26 mouse cellular contexts compared by ENCODE assay signal in the genomic region with DNA sequence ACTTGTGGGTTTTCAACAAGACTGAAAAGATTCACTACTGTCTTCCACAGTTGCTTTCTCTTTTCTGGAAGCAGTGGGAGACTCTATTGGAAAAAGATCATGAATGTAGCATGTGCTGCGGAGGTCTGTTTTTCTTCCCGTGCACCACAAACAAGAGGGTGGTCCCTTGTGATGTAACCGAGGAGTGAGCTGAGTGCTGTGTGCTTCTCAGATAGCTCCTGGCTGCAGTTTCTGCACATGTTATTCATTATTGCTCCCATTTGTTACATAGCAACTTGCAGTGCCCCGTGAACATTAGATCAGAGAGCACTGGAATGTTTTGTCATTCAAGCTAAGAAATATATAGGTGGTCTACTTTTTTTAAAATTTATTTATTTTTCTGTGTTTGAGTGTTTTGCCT.
DNase-seq lines count a peak whose midpoint lies in the region; ATAC-seq lines count a peak whose summit lies in the region.
"Had no signal": no experiment of that assay in that cellular context is flagged by ENCODE, and none has a peak within 500 bp of the region (broad histone marks: within the 10 kb centered on the region; RNA-seq: fewer than 3 reads in every experiment).

No protein-coding gene starts in this region.

- H3K4me1 ChIP-seq in embryonic facial prominence, embryonic 10.5 days, result peaks cover 5% of the 10 kb centered on the region; the same call in 1 of the 2 replicates
- H3K4me1 ChIP-seq in embryonic facial prominence, embryonic 12.5 days, result peaks cover 6% of the 10 kb centered on the region
- 0 out of 2 replicates have a peak, but pooled peaks cover 5% of the 10 kb centered on the region for H3K4me1 ChIP-seq in limb, embryonic 13.5 days
- H3K4me1 ChIP-seq: hindbrain, embryonic 12.5 days; intestine, embryonic 15.5 days had no signal

- peaks cover 5% of the 10 kb centered on the region for H3K36me3 ChIP-seq in embryonic facial prominence, embryonic 10.5 days (replicated peaks)
- H3K36me3 ChIP-seq in embryonic facial prominence, embryonic 12.5 days, result no peaks in the 10 kb centered on the region
- no peaks in the 10 kb centered on the region for H3K36me3 ChIP-seq in limb, embryonic 13.5 days
- H3K36me3 ChIP-seq: embryonic facial prominence, embryonic 13.5 days; intestine, embryonic 15.5 days had no signal

- H3K4me2 ChIP-seq in embryonic facial prominence, embryonic 12.5 days (replicated peaks), result no peak overlapping the region
- H3K4me2 ChIP-seq in limb, embryonic 13.5 days (replicated peaks), result no peak overlapping the region
- H3K4me2 ChIP-seq: embryonic facial prominence, embryonic 13.5 days; forebrain, embryonic 15.5 days; heart, embryonic 11.5 days; hindbrain, embryonic 12.5 days; intestine, embryonic 15.5 days had no signal

- H3K27me3 ChIP-seq in embryonic facial prominence, embryonic 10.5 days (replicated peaks; ENCODE audit: low read depth, poor library complexity, severe bottlenecking), result no peaks in the 10 kb centered on the region
- no peaks in the 10 kb centered on the region for H3K27me3 ChIP-seq in embryonic facial prominence, embryonic 12.5 days
- no peaks in the 10 kb centered on the region; the same call in none of the 2 replicates for H3K27me3 ChIP-seq in limb, embryonic 13.5 days
- H3K27me3 ChIP-seq: CH12.LX; embryonic facial prominence, embryonic 13.5 days; forebrain, embryonic 15.5 days; hindbrain, embryonic 12.5 days; intestine, embryonic 15.5 days had no signal

- H3K4me3 ChIP-seq in embryonic facial prominence, embryonic 10.5 days, result no peak overlapping the region
- H3K4me3 ChIP-seq in embryonic facial prominence, embryonic 12.5 days, result no peak overlapping the region
- no peak overlapping the region for H3K4me3 ChIP-seq in limb, embryonic 13.5 days
- H3K4me3 ChIP-seq: embryonic facial prominence, embryonic 13.5 days; forebrain, embryonic 15.5 days; gastrocnemius, adult 2 months; heart, adult 2 months; hindbrain, embryonic 12.5 days; intestine, embryonic 15.5 days had no signal

- H3K27ac ChIP-seq in embryonic facial prominence, embryonic 10.5 days (replicated peaks), result no peak overlapping the region
- no peak overlapping the region for H3K27ac ChIP-seq in embryonic facial prominence, embryonic 12.5 days
- no peak overlapping the region for H3K27ac ChIP-seq in limb, embryonic 13.5 days
- H3K27ac ChIP-seq: forebrain, embryonic 15.5 days; gastrocnemius, adult 2 months; heart, adult 2 months; hindbrain, embryonic 12.5 days; intestine, embryonic 15.5 days had no signal

- 0 out of 2 replicates have a peak, but pooled peaks have one; percentile 70 for ATAC-seq in embryonic facial prominence, embryonic 12.5 days (ENCODE audit: insufficient number of reproducible peaks, insufficient read depth, low FRiP score, low TSS enrichment)
- peak; percentile 59; the same call in 1 of the 2 replicates for ATAC-seq in limb, embryonic 13.5 days (ENCODE audit: low FRiP score, low read depth)
- ATAC-seq in erythroid progenitor cell, adult 5-6 weeks (replicated peaks; ENCODE audit: low FRiP score, poor library complexity, severe bottlenecking), result no peak
- ATAC-seq: forebrain, embryonic 15.5 days; hindbrain, embryonic 16.5 days; intestine, embryonic 15.5 days; Patski had no signal

- no peaks in the 10 kb centered on the region for H3K9me3 ChIP-seq in embryonic facial prominence, embryonic 10.5 days
- no peaks in the 10 kb centered on the region for H3K9me3 ChIP-seq in embryonic facial prominence, embryonic 12.5 days
- H3K9me3 ChIP-seq in limb, embryonic 13.5 days, result no peaks in the 10 kb centered on the region
- H3K9me3 ChIP-seq: embryonic facial prominence, embryonic 13.5 days; forebrain, embryonic 15.5 days; hindbrain, embryonic 12.5 days; intestine, embryonic 15.5 days had no signal

- intact Hi-C loops in gastrocnemius, postnatal 36 days (cut with DNase I), result no loop called here

- H3K9ac ChIP-seq in embryonic facial prominence, embryonic 12.5 days, result no peak overlapping the region
- H3K9ac ChIP-seq in limb, embryonic 13.5 days, result no peak overlapping the region
- H3K9ac ChIP-seq: embryonic facial prominence, embryonic 13.5 days; forebrain, embryonic 15.5 days; hindbrain, embryonic 12.5 days; intestine, embryonic 15.5 days had no signal

- WGBS in embryonic facial prominence, embryonic 10.5 days, result 50% methylated on average over 4 of the region's 4 CpGs
- 28% methylated on average over 4 of the region's 4 CpGs for WGBS in embryonic facial prominence, embryonic 12.5 days
- WGBS in limb, embryonic 13.5 days, result 27% methylated on average over 4 of the region's 4 CpGs

- DNase-seq in gastrocnemius, adult 18-20 months (ENCODE audit: low spot score), result peak; percentile 28
- no peak for DNase-seq in gastrocnemius, postnatal 36 days
- peak; percentile 29 for DNase-seq in embryonic facial prominence, embryonic 10.5 days (ENCODE audit: low spot score)
- no peak for DNase-seq in lung, postnatal 14 days
- no peak for DNase-seq in ovary, postnatal 10 days (ENCODE audit: low spot score)
- DNase-seq: adrenal gland, postnatal 10 days; adrenal gland, postnatal 36 days; B cell, adult 2 months; cerebellum, adult 18-20 months; cerebellum, adult 9-10 months; cerebellum, postnatal 14 days; gastrocnemius, adult 2 months; gastrocnemius, postnatal 14 days; heart, adult 2 months; kidney, adult 11 months had no signal

Comparison
In these comparisons a context has a peak if more than half of its experiments do, and no peak if none do; other contexts are left out.
1. DNase-seq: peak in gastrocnemius, adult 18-20 months (single experiment) and embryonic facial prominence, embryonic 10.5 days (single experiment); none in gastrocnemius, postnatal 36 days (0 of 2), lung, postnatal 14 days (single experiment) and ovary, postnatal 10 days (single experiment).